Mouse (Mus musculus): ENCODE results near the gene Zmiz2. TPM values are rescaled to one million over a fixed set of nuclear protein-coding genes. Genes with fewer than 3 reads are reported as not detected.

Zmiz2 gene
- polyA plus RNA-seq, 1 experiment from 2014 or later, result 7.1 TPM

DNA sequence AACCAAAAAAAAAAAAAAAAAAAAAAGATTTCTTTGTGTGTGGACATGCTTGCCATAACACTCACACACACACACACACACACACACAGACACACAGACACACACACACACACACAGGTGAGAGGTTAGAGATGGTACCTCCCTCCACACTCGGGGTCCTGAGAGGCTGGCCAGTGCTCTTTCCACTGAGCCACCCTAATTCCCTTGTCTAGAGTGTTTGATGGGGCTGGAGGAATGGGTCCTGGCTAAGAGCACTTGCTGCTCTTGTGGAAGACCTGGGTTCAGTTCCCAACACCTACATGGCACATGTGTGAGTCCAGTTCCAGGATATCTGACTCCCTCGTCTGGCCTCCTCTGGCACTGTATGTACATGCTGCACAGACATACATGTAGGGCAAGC, 48.8 kb downstream of the Zmiz2 start:
- no peak for ATAC-seq (ENCODE audit: low FRiP score, low TSS enrichment)
- Histone ChIP-seq H3K36me3 (ENCODE audit: control insufficient read depth, insufficient read depth, low read length) (peaks cover 16% of the 10 kb centered on the region; the same call in 1 of the 2 replicates), H3K4me2 (replicated peaks; ENCODE audit: low read depth) (no peak overlapping the region), H3K4me1 (replicated peaks; ENCODE audit: control insufficient read depth, insufficient read depth) (no peaks in the 10 kb centered on the region), H3K27me3 (ENCODE audit: control insufficient read depth, insufficient read depth, low read length) (no peaks in the 10 kb centered on the region), H3K9me3 (ENCODE audit: control insufficient read depth, low read length) (no peaks in the 10 kb centered on the region), H3K9ac (ENCODE audit: low read length) (no peak overlapping the region), H3K4me3 (ENCODE audit: low read depth, low read length) (no peak overlapping the region), H3K27ac (replicated peaks) (no peak overlapping the region)
- DNase-seq (ENCODE audit: low spot score), result no peak
- TF ChIP-seq CTCF (IDR thresholded peaks at IDR 0.05; ENCODE audit: low read depth) (no peak), EP300 (optimal IDR thresholded peaks at IDR 0.05) (no peak)
- 96% methylated on average over 2 of the region's 2 CpGs for WGBS

DNA sequence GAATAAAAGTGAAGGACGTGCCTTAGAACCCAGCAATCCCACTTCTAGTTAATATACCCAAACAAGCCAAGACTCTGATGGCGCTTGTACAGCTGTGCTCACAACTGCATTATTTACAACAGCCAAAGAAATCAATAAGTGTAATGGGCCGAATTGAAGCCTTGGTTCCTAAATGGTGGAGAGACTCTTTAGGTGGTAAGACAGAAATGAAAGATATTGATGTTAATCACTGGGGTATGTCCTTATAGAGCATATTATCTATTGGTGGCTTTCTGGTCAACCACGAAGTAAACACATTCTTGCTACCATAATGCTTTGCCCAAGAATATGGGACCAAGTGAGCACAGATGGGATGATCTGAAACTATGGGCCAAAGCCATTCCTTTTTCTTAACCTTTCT, 51.3 kb downstream of the Zmiz2 start:
- Histone ChIP-seq H3K4me2 (replicated peaks; ENCODE audit: low read depth) (no peak overlapping the region), H3K27ac (replicated peaks) (no peak overlapping the region), H3K36me3 (ENCODE audit: control insufficient read depth, insufficient read depth, low read length) (peaks cover 8% of the 10 kb centered on the region; the same call in 1 of the 2 replicates), H3K4me1 (replicated peaks; ENCODE audit: control insufficient read depth, insufficient read depth) (no peaks in the 10 kb centered on the region), H3K27me3 (ENCODE audit: control insufficient read depth, insufficient read depth, low read length) (no peaks in the 10 kb centered on the region), H3K9me3 (ENCODE audit: control insufficient read depth, low read length) (no peaks in the 10 kb centered on the region), H3K4me3 (ENCODE audit: low read depth, low read length) (no peak overlapping the region), H3K9ac (ENCODE audit: low read length) (no peak overlapping the region)
- ATAC-seq (ENCODE audit: low FRiP score, low TSS enrichment) (no peak), DNase-seq (ENCODE audit: low spot score) (no peak)
- WGBS, result 92% methylated on average over 4 of the region's 4 CpGs
- TF ChIP-seq EP300 (optimal IDR thresholded peaks at IDR 0.05) (no peak), CTCF (IDR thresholded peaks at IDR 0.05; ENCODE audit: low read depth) (no peak)

DNA sequence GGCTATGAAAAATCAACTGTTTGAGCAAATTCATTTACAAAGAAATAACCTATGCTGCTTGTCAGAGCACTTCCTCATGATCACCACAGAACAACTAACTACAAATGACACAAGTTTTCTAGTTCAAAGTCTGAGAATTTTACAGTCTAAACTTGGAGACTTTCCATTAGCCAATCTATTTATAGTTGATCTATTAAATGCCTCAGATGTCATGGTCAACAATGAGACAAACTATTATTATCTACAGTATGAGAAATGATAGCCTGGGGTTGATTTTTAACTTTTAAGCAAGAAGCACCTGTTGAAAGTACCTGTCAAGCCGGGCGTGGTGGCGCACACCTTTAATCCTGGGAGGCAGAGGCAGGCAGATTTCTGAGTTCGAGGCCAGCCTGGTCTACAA, 53.7 kb downstream of the Zmiz2 start:
- Histone ChIP-seq H3K4me3 (ENCODE audit: low read depth, low read length) (no peak overlapping the region), H3K4me2 (replicated peaks; ENCODE audit: low read depth) (peak overlapping the region; percentile 60), H3K9ac (ENCODE audit: low read length) (no peak overlapping the region), H3K27ac (replicated peaks) (no peak overlapping the region), H3K36me3 (ENCODE audit: control insufficient read depth, insufficient read depth, low read length) (no peaks in the 10 kb centered on the region), H3K27me3 (ENCODE audit: control insufficient read depth, insufficient read depth, low read length) (no peaks in the 10 kb centered on the region), H3K9me3 (ENCODE audit: control insufficient read depth, low read length) (no peaks in the 10 kb centered on the region), H3K4me1 (replicated peaks; ENCODE audit: control insufficient read depth, insufficient read depth) (no peaks in the 10 kb centered on the region)
- TF ChIP-seq CTCF (IDR thresholded peaks at IDR 0.05; ENCODE audit: low read depth) (no peak), EP300 (optimal IDR thresholded peaks at IDR 0.05) (no peak)
- WGBS, result 91% methylated on average over 4 of the region's 4 CpGs
- ATAC-seq (ENCODE audit: low FRiP score, low TSS enrichment) (no peak), DNase-seq (ENCODE audit: low spot score) (no peak)

DNA sequence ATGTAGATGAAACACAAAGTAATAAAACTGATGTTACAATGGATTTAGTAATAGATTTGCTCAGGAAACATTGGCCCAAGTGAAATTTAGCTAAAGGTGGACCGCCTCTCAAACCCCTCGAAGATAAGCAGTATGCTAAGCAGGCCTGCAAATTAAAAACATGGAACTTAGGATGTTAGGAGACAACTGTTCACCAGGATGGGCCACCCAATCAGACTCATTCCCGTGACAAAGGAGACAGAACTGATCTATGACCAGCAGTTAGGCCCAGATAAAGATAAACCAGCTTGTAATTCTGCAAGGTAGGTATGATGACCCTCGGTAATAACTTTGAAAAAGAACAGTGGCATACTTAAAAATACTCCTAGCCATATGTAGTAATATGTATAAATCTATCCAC, 54.2 kb downstream of the Zmiz2 start:
- ATAC-seq (ENCODE audit: low FRiP score, low TSS enrichment) (no peak), DNase-seq (ENCODE audit: low spot score) (no peak)
- Histone ChIP-seq H3K27ac (replicated peaks) (no peak overlapping the region), H3K4me3 (ENCODE audit: low read depth, low read length) (peak overlapping the region; percentile 80), H3K4me1 (replicated peaks; ENCODE audit: control insufficient read depth, insufficient read depth) (no peaks in the 10 kb centered on the region), H3K36me3 (ENCODE audit: control insufficient read depth, insufficient read depth, low read length) (no peaks in the 10 kb centered on the region), H3K4me2 (replicated peaks; ENCODE audit: low read depth) (peak overlapping the region; percentile 60), H3K27me3 (ENCODE audit: control insufficient read depth, insufficient read depth, low read length) (no peaks in the 10 kb centered on the region), H3K9me3 (ENCODE audit: control insufficient read depth, low read length) (no peaks in the 10 kb centered on the region), H3K9ac (ENCODE audit: low read length) (peak overlapping the region; percentile 89)
- WGBS, result 34% methylated on average over 4 of the region's 4 CpGs
- no peak for TF ChIP-seq CTCF (IDR thresholded peaks at IDR 0.05; ENCODE audit: low read depth)
- no peak for TF ChIP-seq EP300 (optimal IDR thresholded peaks at IDR 0.05)

DNA sequence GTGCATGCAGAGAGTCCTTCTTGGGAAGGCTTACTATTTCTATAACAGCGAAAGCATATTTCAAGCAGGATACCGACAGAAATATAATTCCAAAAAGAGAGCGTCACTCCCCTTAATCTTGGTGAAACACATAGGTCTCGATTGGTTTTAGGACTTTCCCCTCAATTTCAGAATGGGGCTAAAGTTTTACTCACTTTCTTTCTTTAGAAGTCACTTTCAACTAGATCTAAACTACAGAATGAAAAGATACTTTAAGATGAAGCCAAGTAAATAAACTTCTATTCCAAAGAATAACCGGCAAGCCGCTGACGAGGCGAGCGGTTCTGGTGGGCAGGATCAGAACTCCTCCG, 54.8 kb downstream of the Zmiz2 start:
- DNase-seq (ENCODE audit: low spot score), result no peak
- whole genome bisulfite sequencing, result 0% methylated on average over 10 of the region's 10 CpGs
- ATAC-seq (ENCODE audit: low FRiP score, low TSS enrichment), result no peak
- no peaks in the 10 kb centered on the region for H3K4me1 ChIP-seq (replicated peaks; ENCODE audit: control insufficient read depth, insufficient read depth)
- H3K27me3 ChIP-seq (ENCODE audit: control insufficient read depth, insufficient read depth, low read length), result no peaks in the 10 kb centered on the region
- no peaks in the 10 kb centered on the region for H3K9me3 ChIP-seq (ENCODE audit: control insufficient read depth, low read length)
- peak overlapping the region; percentile 60 for H3K4me2 ChIP-seq (replicated peaks; ENCODE audit: low read depth)
- TF ChIP-seq CTCF (IDR thresholded peaks at IDR 0.05; ENCODE audit: low read depth), result no peak
- TF ChIP-seq EP300 (optimal IDR thresholded peaks at IDR 0.05), result no peak
- H3K27ac ChIP-seq (replicated peaks), result peak overlapping the region; percentile 97
- peak overlapping the region; percentile 80 for H3K4me3 ChIP-seq (ENCODE audit: low read depth, low read length)
- no peaks in the 10 kb centered on the region for H3K36me3 ChIP-seq (ENCODE audit: control insufficient read depth, insufficient read depth, low read length)
- H3K9ac ChIP-seq (ENCODE audit: low read length), result peak overlapping the region; percentile 89

DNA sequence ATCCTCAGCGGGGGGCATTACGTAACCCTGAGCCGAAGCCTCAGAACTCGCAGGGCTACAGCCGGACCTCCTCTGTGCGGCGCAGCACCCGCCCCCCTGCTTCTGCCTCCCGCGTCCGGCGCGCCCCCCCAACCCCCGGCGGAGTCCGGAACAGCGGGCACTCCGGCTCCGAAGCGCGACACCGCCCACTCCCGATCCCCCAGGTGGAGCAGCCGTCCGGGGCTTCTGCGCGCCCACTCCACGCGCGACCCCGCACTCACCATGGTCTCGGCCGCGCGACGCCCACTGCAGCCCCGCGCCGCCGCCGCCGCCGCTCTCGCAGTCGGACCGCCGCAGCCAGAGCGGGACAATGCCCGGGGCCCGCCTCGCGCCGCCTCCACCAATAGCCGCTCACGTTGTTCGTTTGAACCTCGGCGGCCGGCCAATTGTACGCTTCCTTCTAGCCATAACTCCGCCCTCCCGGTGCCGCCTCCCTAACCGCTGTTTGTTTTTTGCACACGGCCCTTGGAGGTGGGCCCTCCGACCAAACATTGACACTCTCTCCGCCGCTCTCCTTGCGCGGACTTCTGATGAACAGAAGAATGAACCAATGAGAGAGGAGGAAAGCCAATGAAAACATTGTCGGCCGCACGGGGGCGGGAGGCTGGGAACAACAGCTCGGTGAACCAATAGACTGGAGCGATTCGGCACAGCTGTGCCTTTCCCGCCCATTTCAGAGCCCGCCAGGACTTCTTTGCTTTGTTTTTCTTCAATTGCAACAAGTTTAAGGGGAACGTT, 55.4 kb downstream of the Zmiz2 start, which contains the start of gene H2afv:
H2afv (minus strand) TSS at position 367 of the 777 bp plus-strand sequence.
- Histone ChIP-seq H3K36me3 (ENCODE audit: control insufficient read depth, insufficient read depth, low read length) (no peaks in the 10 kb centered on the region), H3K4me3 (ENCODE audit: low read depth, low read length) (peak within 1 kb of the TSS; percentile 80), H3K4me2 (replicated peaks; ENCODE audit: low read depth) (peak within 1 kb of the TSS; percentile 60), H3K27ac (replicated peaks) (peak within 1 kb of the TSS; percentile 97), H3K4me1 (replicated peaks; ENCODE audit: control insufficient read depth, insufficient read depth) (no peaks in the 10 kb centered on the region), H3K9ac (ENCODE audit: low read length) (peak within 1 kb of the TSS; percentile 89), H3K9me3 (ENCODE audit: control insufficient read depth, low read length) (no peaks in the 10 kb centered on the region), H3K27me3 (ENCODE audit: control insufficient read depth, insufficient read depth, low read length) (no peaks in the 10 kb centered on the region)
- DNase-seq (ENCODE audit: low spot score) (peak; percentile 99), ATAC-seq (ENCODE audit: low FRiP score, low TSS enrichment) (peak; percentile 100)
- no peak for TF ChIP-seq EP300 (optimal IDR thresholded peaks at IDR 0.05)
- peak; percentile 64 for TF ChIP-seq CTCF (IDR thresholded peaks at IDR 0.05; ENCODE audit: low read depth)
- under 1% methylated on average over 78 of the region's 80 CpGs for WGBS
